Mouse (Mus musculus): ENCODE measurements around the gene Naa80. TPM values are rescaled to one million over a fixed set of nuclear protein-coding genes. Genes with fewer than 3 reads are reported as not detected.

Gene Naa80
- polyA plus RNA-seq, 1 experiment, result 34.1 TPM

DNA sequence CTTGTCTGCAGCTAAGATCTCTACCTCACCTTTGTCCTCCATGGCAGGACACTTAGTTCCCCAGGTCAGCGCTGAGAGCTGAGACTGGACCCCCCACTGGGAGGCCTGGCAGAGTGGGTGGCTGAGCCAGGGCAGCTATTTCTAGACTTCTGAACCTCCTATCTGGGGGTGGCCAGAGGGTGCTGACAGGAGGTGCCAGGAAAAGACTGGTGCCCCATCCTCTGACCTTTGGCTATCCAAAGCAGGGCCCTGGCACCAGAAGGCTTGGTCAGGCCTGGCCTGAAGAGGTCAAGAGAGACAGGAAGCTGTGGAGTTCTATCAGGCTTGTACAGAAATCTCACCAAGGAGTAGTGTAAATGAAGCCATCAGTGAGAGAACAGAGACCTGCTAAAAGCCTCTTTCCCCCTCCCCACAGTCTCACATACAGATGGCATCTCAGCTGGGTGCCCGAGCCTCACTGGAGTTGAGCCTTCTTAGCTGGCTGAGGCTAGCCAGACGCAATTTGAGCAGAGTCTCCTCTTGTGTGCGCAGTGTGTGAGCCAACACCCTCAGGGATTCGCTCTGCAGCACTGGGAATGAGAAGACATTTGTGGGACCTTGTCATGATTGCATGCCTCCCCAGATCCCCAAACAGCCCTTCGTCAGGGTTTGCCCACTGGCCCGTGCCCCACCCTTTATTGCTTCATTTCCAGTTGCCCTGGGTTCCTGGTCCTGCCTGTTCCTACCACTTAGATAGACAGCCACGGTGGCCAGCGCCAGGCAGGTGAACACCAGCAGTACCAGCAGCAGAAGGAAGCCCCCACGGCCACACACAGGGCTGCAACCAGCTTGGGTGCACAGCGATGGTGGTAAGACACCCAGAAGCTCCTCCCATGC is 14.7 kb downstream of the Naa80 start:
- Histone ChIP-seq H3K36me3 (ENCODE audit: control insufficient read depth, insufficient read depth, low read length) (peaks cover 27% of the 10 kb centered on the region), H3K4me3 (ENCODE audit: extremely low read depth, insufficient read depth, insufficient read length) (no peak overlapping the region), H3K27me3 (ENCODE audit: control insufficient read depth, insufficient read depth, low read length) (no peaks in the 10 kb centered on the region), H3K27ac (ENCODE audit: insufficient read depth, low read length) (peak overlapping the region; percentile 9; the same call in 1 of the 2 replicates), H3K4me1 (ENCODE audit: control insufficient read depth, insufficient read depth, insufficient read length) (no peaks in the 10 kb centered on the region; the same call in 1 of the 2 replicates)
- DNase-seq (ENCODE audit: low read depth in 1 of 2, low spot score in 2 of 2), result no peak
- TF ChIP-seq POLR2A (IDR thresholded peaks at IDR 0.05; ENCODE audit: low read depth, low read length), result no peak
- TF ChIP-seq CTCF (IDR thresholded peaks at IDR 0.05; ENCODE audit: extremely low read depth, insufficient read depth, insufficient read length, insufficient replicate concordance), result no peak
- WGBS, result 88% methylated on average over 11 of the region's 11 CpGs

DNA sequence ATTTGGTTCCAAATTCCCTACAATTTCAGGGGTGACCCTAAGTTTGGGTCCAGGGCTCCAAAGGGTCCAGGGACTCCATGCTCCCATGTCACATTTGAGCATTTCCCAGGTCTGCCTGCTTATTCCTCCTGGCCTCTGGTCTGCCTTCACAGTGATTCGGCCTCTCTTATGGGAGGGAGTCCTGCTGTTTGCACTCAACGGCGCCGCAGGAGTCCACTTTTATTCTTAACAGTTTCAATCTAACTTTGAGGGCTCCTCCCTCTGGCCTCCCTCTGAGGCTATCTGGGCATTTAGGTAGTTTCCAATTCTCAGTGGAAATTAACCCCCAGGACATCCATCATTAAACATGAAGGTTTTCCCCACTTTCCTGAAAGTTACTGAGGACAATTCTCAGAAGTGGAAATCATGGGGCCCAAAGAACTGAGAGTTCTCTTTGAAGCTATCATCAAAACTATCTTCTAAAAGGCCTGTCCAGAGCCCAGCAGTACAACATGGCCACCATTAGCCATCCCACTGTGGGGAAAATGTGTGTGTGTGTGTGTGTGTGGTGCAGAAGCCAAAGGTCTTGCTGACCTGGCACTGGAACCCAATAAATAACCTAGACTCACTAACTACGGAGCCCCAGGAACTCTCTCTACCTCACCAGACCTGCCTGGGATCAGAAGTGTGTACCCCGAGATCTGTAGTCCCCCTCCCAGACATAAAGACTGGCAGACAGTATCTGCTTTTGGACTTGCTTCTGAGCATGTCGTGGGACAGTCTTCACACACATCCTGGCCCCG is 15.8 kb downstream of the Naa80 start:
- DNase-seq (ENCODE audit: low read depth in 1 of 2, low spot score in 2 of 2), result no peak
- no peak overlapping the region for H3K4me3 ChIP-seq (ENCODE audit: extremely low read depth, insufficient read depth, insufficient read length)
- no peaks in the 10 kb centered on the region for H3K4me1 ChIP-seq (ENCODE audit: control insufficient read depth, insufficient read depth, insufficient read length)
- peaks cover 27% of the 10 kb centered on the region for H3K36me3 ChIP-seq (ENCODE audit: control insufficient read depth, insufficient read depth, low read length)
- TF ChIP-seq CTCF (IDR thresholded peaks at IDR 0.05; ENCODE audit: extremely low read depth, insufficient read depth, insufficient read length, insufficient replicate concordance) (no peak), POLR2A (IDR thresholded peaks at IDR 0.05; ENCODE audit: low read depth, low read length) (no peak)
- no peaks in the 10 kb centered on the region for H3K27me3 ChIP-seq (ENCODE audit: control insufficient read depth, insufficient read depth, low read length)
- no peak overlapping the region for H3K27ac ChIP-seq (ENCODE audit: insufficient read depth, low read length)
- WGBS, result 91% methylated on average over 8 of the region's 8 CpGs

- Histone ChIP-seq H3K27me3 (ENCODE audit: control insufficient read depth, insufficient read depth, low read length) (no peaks in the 10 kb centered on the region), H3K27ac (ENCODE audit: insufficient read depth, low read length) (no peak overlapping the region), H3K4me3 (ENCODE audit: extremely low read depth, insufficient read depth, insufficient read length) (no peak overlapping the region), H3K4me1 (ENCODE audit: control insufficient read depth, insufficient read depth, insufficient read length) (peaks cover 7% of the 10 kb centered on the region; the same call in 1 of the 2 replicates), H3K36me3 (ENCODE audit: control insufficient read depth, insufficient read depth, low read length) (peaks cover 8% of the 10 kb centered on the region)
- no peak for TF ChIP-seq POLR2A (IDR thresholded peaks at IDR 0.05; ENCODE audit: low read depth, low read length)
- no peak for TF ChIP-seq CTCF (IDR thresholded peaks at IDR 0.05; ENCODE audit: extremely low read depth, insufficient read depth, insufficient read length, insufficient replicate concordance)
- DNase-seq (ENCODE audit: low read depth in 1 of 2, low spot score in 2 of 2), result no peak
- WGBS, result 90% methylated on average over 11 of the region's 11 CpGs
Measured at GRCm38 (mm10) chr9:107596619-107597569, 18.2 kb downstream of the Naa80 start.

DNA sequence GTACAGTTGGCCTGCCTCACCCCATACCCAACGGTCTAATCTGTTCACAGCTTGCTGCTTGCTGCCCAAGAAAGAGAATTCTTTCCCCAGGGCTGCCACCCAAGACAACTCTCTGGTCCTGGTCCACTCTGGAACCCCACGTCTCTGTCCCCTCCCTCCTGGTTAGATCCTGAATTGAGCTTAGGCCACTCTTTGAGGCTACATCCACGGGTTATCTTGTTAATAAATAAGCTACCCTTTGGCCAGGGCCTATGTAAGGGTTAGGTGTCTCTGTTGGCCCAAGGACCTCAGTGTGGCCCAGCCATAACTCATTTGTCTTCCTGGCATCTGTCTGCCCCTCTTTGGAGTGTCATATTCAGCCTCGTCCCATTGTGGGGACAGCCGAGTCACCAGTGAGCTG is 19.7 kb downstream of the Naa80 start:
- H3K4me1 ChIP-seq (ENCODE audit: control insufficient read depth, insufficient read depth, insufficient read length), result peaks cover 20% of the 10 kb centered on the region; the same call in 1 of the 2 replicates
- 82% methylated on average over 5 of the region's 5 CpGs for WGBS
- TF ChIP-seq POLR2A (IDR thresholded peaks at IDR 0.05; ENCODE audit: low read depth, low read length) (no peak), CTCF (IDR thresholded peaks at IDR 0.05; ENCODE audit: extremely low read depth, insufficient read depth, insufficient read length, insufficient replicate concordance) (no peak)
- H3K36me3 ChIP-seq (ENCODE audit: control insufficient read depth, insufficient read depth, low read length), result no peaks in the 10 kb centered on the region; the same call in 1 of the 2 replicates
- no peak overlapping the region for H3K27ac ChIP-seq (ENCODE audit: insufficient read depth, low read length)
- no peak overlapping the region for H3K4me3 ChIP-seq (ENCODE audit: extremely low read depth, insufficient read depth, insufficient read length)
- H3K27me3 ChIP-seq (ENCODE audit: control insufficient read depth, insufficient read depth, low read length), result no peaks in the 10 kb centered on the region
- no peak for DNase-seq (ENCODE audit: low read depth in 1 of 2, low spot score in 2 of 2)

- H3K4me3 ChIP-seq (ENCODE audit: extremely low read depth, insufficient read depth, insufficient read length), result no peak overlapping the region
- no peak for DNase-seq (ENCODE audit: low read depth in 1 of 2, low spot score in 2 of 2)
- H3K27me3 ChIP-seq (ENCODE audit: control insufficient read depth, insufficient read depth, low read length), result no peaks in the 10 kb centered on the region
- no peak for TF ChIP-seq CTCF (IDR thresholded peaks at IDR 0.05; ENCODE audit: extremely low read depth, insufficient read depth, insufficient read length, insufficient replicate concordance)
- TF ChIP-seq POLR2A (IDR thresholded peaks at IDR 0.05; ENCODE audit: low read depth, low read length), result no peak
- H3K27ac ChIP-seq (ENCODE audit: insufficient read depth, low read length), result no peak overlapping the region
- H3K4me1 ChIP-seq (ENCODE audit: control insufficient read depth, insufficient read depth, insufficient read length), result peaks cover 24% of the 10 kb centered on the region; the same call in 1 of the 2 replicates
- WGBS, result 88% methylated on average over 9 of the region's 9 CpGs
- H3K36me3 ChIP-seq (ENCODE audit: control insufficient read depth, insufficient read depth, low read length), result no peaks in the 10 kb centered on the region
Measured at GRCm38 (mm10) chr9:107599433-107599832, 20.7 kb downstream of the Naa80 start.

DNA sequence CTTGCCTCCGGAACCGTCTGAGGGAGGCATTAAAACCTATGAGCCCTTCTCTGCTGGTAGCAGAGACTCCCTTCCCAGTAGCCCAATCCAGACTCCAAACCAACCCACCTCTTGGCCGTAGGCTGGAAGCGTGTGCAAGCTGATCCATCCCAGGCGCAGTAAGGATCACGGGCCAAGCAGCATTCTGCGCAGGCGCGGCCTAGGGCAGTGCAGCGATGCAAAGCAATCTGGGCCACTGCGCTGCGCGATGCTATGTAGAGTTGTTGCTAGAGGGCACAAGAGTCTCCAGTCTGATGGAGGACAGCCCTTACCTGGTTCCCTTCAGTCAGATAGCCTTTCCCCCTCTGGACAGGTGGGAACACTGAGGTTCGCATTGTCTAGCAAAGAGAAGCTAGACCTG is 21.2 kb downstream of the Naa80 start:
- Histone ChIP-seq H3K27ac (ENCODE audit: insufficient read depth, low read length) (no peak overlapping the region), H3K4me1 (ENCODE audit: control insufficient read depth, insufficient read depth, insufficient read length) (peaks cover 24% of the 10 kb centered on the region), H3K36me3 (ENCODE audit: control insufficient read depth, insufficient read depth, low read length) (no peaks in the 10 kb centered on the region), H3K4me3 (ENCODE audit: extremely low read depth, insufficient read depth, insufficient read length) (no peak overlapping the region), H3K27me3 (ENCODE audit: control insufficient read depth, insufficient read depth, low read length) (no peaks in the 10 kb centered on the region)
- 89% methylated on average over 14 of the region's 14 CpGs for WGBS
- no peak for DNase-seq (ENCODE audit: low read depth in 1 of 2, low spot score in 2 of 2)
- TF ChIP-seq POLR2A (IDR thresholded peaks at IDR 0.05; ENCODE audit: low read depth, low read length), result no peak
- TF ChIP-seq CTCF (IDR thresholded peaks at IDR 0.05; ENCODE audit: extremely low read depth, insufficient read depth, insufficient read length, insufficient replicate concordance), result no peak
